Comparison of ENCODE assay signal across 15 mouse cellular contexts in genomic region chr15:77070745-77071268, GRCm38 (mm10). TPM values are rescaled to one million over a fixed set of nuclear protein-coding genes. Genes with fewer than 3 reads are reported as not detected.
A peak's percentile ranks its signal among the peaks of the same experiment; 100 is the strongest.
DNase-seq lines count a peak whose midpoint lies in the region; ATAC-seq and TF ChIP-seq lines count a peak whose summit lies in the region.
"Had no signal": no experiment of that assay in that cellular context is flagged by ENCODE, and none has a peak within 500 bp of the region (broad histone marks: within the 10 kb centered on the region; RNA-seq: fewer than 3 reads in every experiment).

No protein-coding gene starts in this region.

- H3K36me3 ChIP-seq in forebrain, postnatal 0 days (ENCODE audit: insufficient read depth), result no peaks in the 10 kb centered on the region
- H3K36me3 ChIP-seq in forebrain, embryonic 13.5 days (ENCODE audit: poor library complexity, severe bottlenecking), result peaks cover 4% of the 10 kb centered on the region
- peaks cover 35% of the 10 kb centered on the region for H3K36me3 ChIP-seq in E14TG2a.4 (ENCODE audit: insufficient read depth, low read length)
- peaks cover 20% of the 10 kb centered on the region for H3K36me3 ChIP-seq in myocyte (ENCODE audit: control insufficient read depth, insufficient read depth)

- no peak overlapping the region for H3K9ac ChIP-seq in forebrain, postnatal 0 days
- no peak overlapping the region for H3K9ac ChIP-seq in forebrain, embryonic 13.5 days
- H3K9ac ChIP-seq: embryonic facial prominence, embryonic 15.5 days; neural tube, embryonic 12.5 days had no signal

- no peak overlapping the region for H3K4me3 ChIP-seq in forebrain, postnatal 0 days (ENCODE audit: low read depth, low read length)
- H3K4me3 ChIP-seq in forebrain, embryonic 13.5 days, result no peak overlapping the region
- no peak overlapping the region for H3K4me3 ChIP-seq in layer of hippocampus, adult 2 months
- H3K4me3 ChIP-seq in E14TG2a.4 (replicated peaks; ENCODE audit: low read length) (peak overlapping the region; percentile 63), myocyte (no peak overlapping the region)
- H3K4me3 ChIP-seq: embryonic facial prominence, embryonic 15.5 days; neural tube, embryonic 12.5 days had no signal

- 0 out of 2 replicates have a peak overlapping the region, but pooled peaks have one; percentile 29 for H3K27ac ChIP-seq in forebrain, postnatal 0 days (ENCODE audit: low read depth, low read length)
- no peak overlapping the region for H3K27ac ChIP-seq in forebrain, embryonic 13.5 days
- H3K27ac ChIP-seq in layer of hippocampus, adult 2 months, result peak overlapping the region; percentile 67; the same call in 1 of the 2 replicates
- H3K27ac ChIP-seq: embryonic facial prominence, embryonic 15.5 days; neural tube, embryonic 12.5 days had no signal

- H3K27me3 ChIP-seq in forebrain, postnatal 0 days (ENCODE audit: insufficient read depth, low read length), result no peaks in the 10 kb centered on the region
- H3K27me3 ChIP-seq in forebrain, embryonic 13.5 days, result no peaks in the 10 kb centered on the region
- H3K27me3 ChIP-seq in E14TG2a.4 (ENCODE audit: insufficient read depth, low read length) (no peaks in the 10 kb centered on the region), myocyte (ENCODE audit: control insufficient read depth, insufficient read depth, insufficient read length) (no peaks in the 10 kb centered on the region)
- H3K27me3 ChIP-seq: embryonic facial prominence, embryonic 15.5 days; neural tube, embryonic 12.5 days had no signal

- H3K4me2 ChIP-seq in forebrain, postnatal 0 days (ENCODE audit: low read depth), result no peak overlapping the region
- no peak overlapping the region for H3K4me2 ChIP-seq in forebrain, embryonic 13.5 days
- H3K4me2 ChIP-seq in myocyte (ENCODE audit: low read depth), result no peak overlapping the region
- H3K4me2 ChIP-seq: embryonic facial prominence, embryonic 15.5 days had no signal

- H3K4me1 ChIP-seq in forebrain, postnatal 0 days (ENCODE audit: insufficient read depth), result 0 out of 2 replicates have a peak, but pooled peaks cover 11% of the 10 kb centered on the region
- H3K4me1 ChIP-seq in forebrain, embryonic 13.5 days, result peaks cover 6% of the 10 kb centered on the region
- peaks cover 63% of the 10 kb centered on the region for H3K4me1 ChIP-seq in E14TG2a.4 (replicated peaks; ENCODE audit: low read depth, low read length)
- H3K4me1 ChIP-seq: neural tube, embryonic 12.5 days had no signal

- ATAC-seq in forebrain, postnatal 0 days, result no peak
- no peak for ATAC-seq in forebrain, embryonic 13.5 days

- DNase-seq in forebrain, postnatal 0 days, result no peak
- DNase-seq in layer of hippocampus, adult 2 months (ENCODE audit: low spot score in 2 of 2), result no peak
- no peak for DNase-seq in layer of hippocampus, adult 8-10 months (ENCODE audit: low spot score in 2 of 2)
- DNase-seq in cerebellum, adult 11 months, result no peak
- no peak for DNase-seq in embryo, embryonic 9.5 days (ENCODE audit: extremely low spot score)
- DNase-seq: cerebellum, adult 9-10 months; kidney, adult 9 months had no signal

- TF ChIP-seq POLR2A in myocyte (IDR thresholded peaks at IDR 0.05; ENCODE audit: insufficient read length, low read depth), result peak; percentile 30

- no peak overlapping the region for H3ac ChIP-seq in myocyte (ENCODE audit: control insufficient read depth, insufficient read length)

- TF ChIP-seq CTCF in forebrain, postnatal 0 days (IDR thresholded peaks at IDR 0.05; ENCODE audit: low read depth), result no peak
- TF ChIP-seq CTCF in layer of hippocampus, adult 2 months (conservative IDR thresholded peaks at IDR 0.05), result no peak
- TF ChIP-seq CTCF in E14TG2a.4 (conservative IDR thresholded peaks at IDR 0.05; ENCODE audit: low read length), result no peak

- WGBS in forebrain, postnatal 0 days, result 90% methylated on average over 11 of the region's 11 CpGs
- WGBS in forebrain, embryonic 13.5 days, result 88% methylated on average over 11 of the region's 11 CpGs

- no peaks in the 10 kb centered on the region for H3K9me3 ChIP-seq in forebrain, postnatal 0 days (ENCODE audit: low read length)
- no peaks in the 10 kb centered on the region for H3K9me3 ChIP-seq in forebrain, embryonic 13.5 days (replicated peaks)
- H3K9me3 ChIP-seq in E14TG2a.4 (ENCODE audit: low read length), result no peaks in the 10 kb centered on the region
- H3K9me3 ChIP-seq: embryonic facial prominence, embryonic 15.5 days; neural tube, embryonic 12.5 days had no signal

- no peaks in the 10 kb centered on the region for H3K79me2 ChIP-seq in myocyte (ENCODE audit: control insufficient read depth, insufficient read depth)

TF ChIP-seq in myocyte, 11 proteins besides CTCF, POLR2A, EP300 and RAD21:
- TF ChIP-seq E2F4 (IDR thresholded peaks at IDR 0.05; ENCODE audit: insufficient read depth) (no peak), POLR2AphosphoS2 (IDR thresholded peaks at IDR 0.05; ENCODE audit: insufficient read length, low read depth) (peak; percentile 95)

RNA-seq across cellular contexts. Expression of gene Mb, which starts 20.3 kb away (rescaled TPM):
- total RNA-seq in forebrain, postnatal 0 days (2014; rRNA removed), result 0.62 and 3.6 TPM in 2 replicates
- 0.21 and 0.33 TPM in 2 replicates for polyA plus RNA-seq in forebrain, postnatal 0 days (2015; fragmentation: Nextera tagmentation; extraction: Ambion mirVana)
- polyA plus RNA-seq in forebrain, embryonic 13.5 days (2015; fragmentation: Nextera tagmentation; extraction: Ambion mirVana), result 0.33 TPM in 1 of 2 replicates, not detected in the other
- total RNA-seq in layer of hippocampus, adult 2 months (2021), result under 1 TPM in 1 of 2 experiments, not detected in 1; 0.49 TPM
- total RNA-seq in layer of hippocampus, adult 8-10 months (2022), result 1 to 10 TPM in 1 of 4 experiments, under 1 TPM in 2, not detected in 1; 0.31 to 2.2 (median 0.52) TPM
- polyA plus RNA-seq in myocyte (2012; fragmentation: generic; extraction: Trizol), result 1,055 TPM
- total RNA-seq: granulocyte monocyte progenitor cell, adult 5-6 weeks had no signal

RNA-seq across cellular contexts. Expression of gene Apol6, which starts 26.3 kb away (rescaled TPM):
- 0.19 TPM in 1 of 2 replicates, not detected in the other for total RNA-seq in forebrain, postnatal 0 days (2014; rRNA removed)
- not detected in 2 replicates for polyA plus RNA-seq in forebrain, postnatal 0 days (2015; fragmentation: Nextera tagmentation; extraction: Ambion mirVana)
- polyA plus RNA-seq in forebrain, embryonic 13.5 days (2015; fragmentation: Nextera tagmentation; extraction: Ambion mirVana), result not detected in 2 replicates
- total RNA-seq in layer of hippocampus, adult 2 months (2021), result not detected
- under 1 TPM in 1 of 4 experiments, not detected in 3; 0.47 TPM for total RNA-seq in layer of hippocampus, adult 8-10 months (2022)
- polyA plus RNA-seq in myocyte (2012; fragmentation: generic; extraction: Trizol), result 4.8 TPM
- total RNA-seq: granulocyte monocyte progenitor cell, adult 5-6 weeks had no signal
- polyA plus RNA-seq: lung, postnatal 0 days; midbrain, embryonic 16.5 days; neural tube, embryonic 12.5 days had no signal
